Comparison of ENCODE assay signal across 11 mouse cellular contexts in the genomic region with DNA sequence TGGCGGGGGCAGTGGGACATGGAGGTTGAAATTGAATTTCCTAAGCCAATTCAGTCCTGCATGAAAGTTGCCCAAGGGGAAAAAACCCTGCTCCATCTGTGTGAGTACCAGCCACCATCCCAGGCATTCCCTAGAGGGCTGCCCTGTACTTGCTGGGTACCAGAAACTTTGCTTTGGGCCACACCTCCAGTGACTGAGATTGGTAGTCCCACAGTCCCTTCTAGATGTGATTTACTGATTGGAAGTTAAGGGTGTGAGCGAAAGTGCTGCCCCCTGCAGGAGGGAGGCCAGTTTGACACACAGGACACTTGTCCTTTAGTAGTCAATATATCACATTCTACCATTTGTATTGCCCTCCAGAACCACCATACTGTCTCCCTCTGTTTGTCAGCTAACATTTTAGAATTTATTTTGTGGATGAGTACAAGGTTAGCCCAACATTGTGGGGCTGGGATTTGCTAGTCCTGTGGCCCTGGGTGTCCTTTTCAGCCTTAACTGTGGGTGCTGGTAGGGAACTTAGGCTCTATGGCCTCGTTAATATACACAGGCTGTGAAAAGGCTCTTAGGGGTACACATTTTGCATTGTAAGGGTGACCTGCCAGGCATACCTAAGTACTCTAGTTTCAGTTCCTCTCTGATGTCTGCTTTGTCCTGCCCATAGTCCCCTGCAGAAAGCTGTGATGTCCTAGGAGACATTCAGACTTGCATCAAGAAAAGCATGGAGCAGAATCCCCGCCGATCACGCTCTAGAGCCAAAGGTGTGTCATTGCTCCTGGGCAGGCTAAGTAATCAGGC. TPM values are rescaled to one million over a fixed set of nuclear protein-coding genes. Genes with fewer than 3 reads are reported as not detected.
DNase-seq lines count a peak whose midpoint lies in the region; TF ChIP-seq lines count a peak whose summit lies in the region.
"Had no signal": no experiment of that assay in that cellular context is flagged by ENCODE, and none has a peak within 500 bp of the region (broad histone marks: within the 10 kb centered on the region; RNA-seq: fewer than 3 reads in every experiment).

No protein-coding gene starts in this region.

- no peak; the same call in 1 of the 2 replicates for TF ChIP-seq RAD21 in MEL (IDR thresholded peaks at IDR 0.05; ENCODE audit: low read depth, low read length)

- no peaks in the 10 kb centered on the region for H3K9me3 ChIP-seq in MEL (replicated peaks; ENCODE audit: insufficient read depth, low read length)
- H3K9me3 ChIP-seq: embryonic facial prominence, embryonic 12.5 days; stomach, embryonic 15.5 days had no signal

- peaks cover 16 to 43% of the 10 kb centered on the region in 2 experiments for H3K36me3 ChIP-seq in MEL (ENCODE audit: control insufficient read depth in 1 of 2, insufficient read depth in 2 of 2, low read length in 2 of 2)

- peaks cover 0 to 15% of the 10 kb centered on the region in 2 experiments; a peak in 3 of 4 replicates for H3K4me1 ChIP-seq in MEL (ENCODE audit: control insufficient read depth in 1 of 2, insufficient read depth in 2 of 2, low read length in 2 of 2)

- H3K27ac ChIP-seq in MEL (ENCODE audit: control insufficient read depth, low read depth, low read length): no peak overlapping the region
- H3K27ac ChIP-seq: embryonic facial prominence, embryonic 12.5 days; stomach, embryonic 15.5 days had no signal

- H3K9ac ChIP-seq in MEL (ENCODE audit: control insufficient read depth, low read depth, low read length, poor library complexity, severe bottlenecking): no peak overlapping the region
- H3K9ac ChIP-seq: embryonic facial prominence, embryonic 12.5 days; stomach, embryonic 15.5 days had no signal

- peak; percentile 82 to 90 (median 84) for TF ChIP-seq CTCF in MEL (IDR thresholded peaks at IDR 0.05 in 2 of 3, conservative IDR thresholded peaks at IDR 0.05 in 1 of 3; ENCODE audit: control insufficient read depth in 1 of 3, insufficient read depth in 1 of 3, low read depth in 2 of 3, low read length in 3 of 3, poor library complexity in 1 of 3, severe bottlenecking in 1 of 3)

- TF ChIP-seq POLR2A in MEL (IDR thresholded peaks at IDR 0.05; ENCODE audit: control insufficient read depth in 1 of 2, insufficient read depth in 1 of 2, low read depth in 1 of 2, low read length in 2 of 2, poor library complexity in 1 of 2): no peak; a peak in 1 of 4 replicates

- H3K4me3 ChIP-seq in MEL (ENCODE audit: control insufficient read depth in 1 of 2, insufficient read depth in 1 of 2, low read depth in 2 of 2, low read length in 2 of 2): no peak overlapping the region
- H3K4me3 ChIP-seq: embryonic facial prominence, embryonic 12.5 days; stomach, embryonic 15.5 days had no signal

- DNase-seq in heart, postnatal 4 days: peak; percentile 47
- no peak for DNase-seq in heart, adult 8-10 months (ENCODE audit: low spot score)
- DNase-seq in A20 (ENCODE audit: low read depth, low spot score) (peak; percentile 85), MEL (ENCODE audit: low read depth, low spot score) (peak; percentile 83)
- DNase-seq in induced T-regulatory cell, adult 2 months (ENCODE audit: low read depth): peak; percentile 76
- peak; percentile 54 to 79 for DNase-seq in natural killer cell, adult 2 months (ENCODE audit: low spot score in 2 of 2)
- no peak for DNase-seq in right cerebral cortex, adult 18-20 months
- no peak for DNase-seq in frontal cortex, postnatal 25 days (ENCODE audit: low spot score in 2 of 2)

- no peak for TF ChIP-seq EP300 in MEL (IDR thresholded peaks at IDR 0.05; ENCODE audit: low read depth in 1 of 2, low read length in 2 of 2)

- H3K79me2 ChIP-seq in MEL (ENCODE audit: control insufficient read depth, insufficient read depth, low read length, poor library complexity): peaks cover 34% of the 10 kb centered on the region

- no peaks in the 10 kb centered on the region for H3K27me3 ChIP-seq in MEL (ENCODE audit: control insufficient read depth in 1 of 2, insufficient read depth in 2 of 2, low read length in 2 of 2)
- H3K27me3 ChIP-seq: embryonic facial prominence, embryonic 12.5 days; stomach, embryonic 15.5 days had no signal

TF ChIP-seq in MEL, 35 proteins besides CTCF, POLR2A, EP300 and RAD21:
- TF ChIP-seq TAL1 (IDR thresholded peaks at IDR 0.05; ENCODE audit: low read length): no peak
- TF ChIP-seq KAT2A (conservative IDR thresholded peaks at IDR 0.05; ENCODE audit: low read depth, low read length): no peak
- no peak for TF ChIP-seq POLR2AphosphoS5 (IDR thresholded peaks at IDR 0.05; ENCODE audit: borderline replicate concordance, low read depth, low read length)
- TF ChIP-seq USF2 (IDR thresholded peaks at IDR 0.05; ENCODE audit: borderline replicate concordance in 1 of 2, insufficient read depth in 1 of 2, low read depth in 1 of 2, low read length in 2 of 2): no peak
- no peak for TF ChIP-seq BHLHE40 (IDR thresholded peaks at IDR 0.05; ENCODE audit: borderline replicate concordance, low read depth, low read length)
- 0 out of 2 replicates have a peak, but pooled peaks have one; percentile 35 for TF ChIP-seq SIN3A (IDR thresholded peaks at IDR 0.05; ENCODE audit: low read length)
- no peak for TF ChIP-seq TBP (IDR thresholded peaks at IDR 0.05; ENCODE audit: low read depth, low read length)
- peak; percentile 35; the same call in 1 of the 2 replicates for TF ChIP-seq MAX (IDR thresholded peaks at IDR 0.05; ENCODE audit: low read length)
- no peak; the same call in 1 of the 2 replicates for TF ChIP-seq MAZ (IDR thresholded peaks at IDR 0.05; ENCODE audit: low read depth, low read length)
- TF ChIP-seq MEF2A (IDR thresholded peaks at IDR 0.05; ENCODE audit: extremely low read depth, insufficient replicate concordance, low read depth, low read length, poor library complexity, severe bottlenecking): no peak
- TF ChIP-seq UBTF (IDR thresholded peaks at IDR 0.05; ENCODE audit: borderline replicate concordance, insufficient read depth, low read depth, low read length): no peak
- peak; percentile 63 for TF ChIP-seq GATA1 (IDR thresholded peaks at IDR 0.05; ENCODE audit: low read depth, low read length)
- TF ChIP-seq NRF1 (IDR thresholded peaks at IDR 0.05; ENCODE audit: insufficient read depth, low read depth, low read length, poor library complexity, severe bottlenecking): no peak
- no peak for TF ChIP-seq POLR2AphosphoS2 (IDR thresholded peaks at IDR 0.05; ENCODE audit: low read length)
- TF ChIP-seq MYB (IDR thresholded peaks at IDR 0.05; ENCODE audit: low read depth, low read length): no peak
- no peak for TF ChIP-seq ZKSCAN1 (IDR thresholded peaks at IDR 0.05; ENCODE audit: low read depth, low read length)
- no peak for TF ChIP-seq NELFE (IDR thresholded peaks at IDR 0.05; ENCODE audit: low read depth, low read length)
- no peak for TF ChIP-seq ZNF384 (IDR thresholded peaks at IDR 0.05; ENCODE audit: low read depth, low read length)
- no peak for TF ChIP-seq JUND (IDR thresholded peaks at IDR 0.05; ENCODE audit: low read depth, low read length)
- TF ChIP-seq USF1 (IDR thresholded peaks at IDR 0.05; ENCODE audit: low read depth, low read length): no peak
- no peak for TF ChIP-seq TCF12 (IDR thresholded peaks at IDR 0.05; ENCODE audit: low read depth, low read length)
- TF ChIP-seq MXI1 (IDR thresholded peaks at IDR 0.05; ENCODE audit: low read depth, low read length): no peak; the same call in 1 of the 2 replicates
- TF ChIP-seq MAFK (IDR thresholded peaks at IDR 0.05; ENCODE audit: borderline replicate concordance, low read depth, low read length): no peak
- 0 out of 2 replicates have a peak, but pooled peaks have one; percentile 4 for TF ChIP-seq SMC3 (IDR thresholded peaks at IDR 0.05; ENCODE audit: low read depth, low read length)
- no peak for TF ChIP-seq E2F4 (IDR thresholded peaks at IDR 0.05; ENCODE audit: borderline replicate concordance, low read depth, low read length)
- TF ChIP-seq CHD1 (IDR thresholded peaks at IDR 0.05; ENCODE audit: low read depth, low read length): no peak
- TF ChIP-seq GABPA (IDR thresholded peaks at IDR 0.05; ENCODE audit: low read depth, low read length): no peak
- TF ChIP-seq HCFC1 (IDR thresholded peaks at IDR 0.05; ENCODE audit: low read depth, low read length): 0 out of 2 replicates have a peak, but pooled peaks have one; percentile 59
- no peak for TF ChIP-seq CHD2 (IDR thresholded peaks at IDR 0.05; ENCODE audit: low read length)
- no peak for TF ChIP-seq MYC (IDR thresholded peaks at IDR 0.05; ENCODE audit: low read depth, low read length)
- no peak for TF ChIP-seq ZMIZ1 (IDR thresholded peaks at IDR 0.05; ENCODE audit: low read depth, low read length)
- TF ChIP-seq ETS1 (IDR thresholded peaks at IDR 0.05; ENCODE audit: low read depth, low read length): no peak
- peak; percentile 98 for TF ChIP-seq RCOR1 (IDR thresholded peaks at IDR 0.05; ENCODE audit: low read depth, low read length)
- TF ChIP-seq ZC3H11A (IDR thresholded peaks at IDR 0.05; ENCODE audit: low read depth, low read length): no peak
TF ChIP-seq in MEL: peak in this region for 6.

RNA-seq across cellular contexts. Expression of a gene that starts 5.4 kb away (rescaled TPM):
- total RNA-seq in heart, postnatal 4 days (2021): 10 to 100 TPM; 55.6 to 55.9 TPM
- total RNA-seq in heart, adult 8-10 months (2022): 10 to 100 TPM; 42.4 to 49.4 (median 45.9) TPM
- 328 and 344 TPM in 2 replicates for total RNA-seq in MEL (2012; rRNA removed)
- 1,000 to 10,000 TPM in 1 of 2 experiments, 100 to 1,000 TPM in 1; 602 to 3,394 TPM for polyA plus RNA-seq in MEL (2012; ENCODE audit: insufficient read depth in 1 of 2, insufficient read length in 2 of 2, low read depth in 1 of 2, low replicate concordance in 2 of 2, missing spikeins in 1 of 2)

RNA-seq across cellular contexts. Expression of a gene that starts 11.2 kb away (rescaled TPM):
- not detected for total RNA-seq in heart, postnatal 4 days (2021)
- total RNA-seq in heart, adult 8-10 months (2022): under 1 TPM in 2 of 4 experiments, not detected in 2; 0.32 to 0.44 TPM
- total RNA-seq in MEL (2012; rRNA removed): not detected in 2 replicates
- under 1 TPM in 1 of 2 experiments, not detected in 1; 0.04 TPM for polyA plus RNA-seq in MEL (2012; ENCODE audit: insufficient read depth in 1 of 2, insufficient read length in 2 of 2, low read depth in 1 of 2, low replicate concordance in 2 of 2, missing spikeins in 1 of 2)
- total RNA-seq: left cerebral cortex, postnatal 25 days had no signal

RNA-seq across cellular contexts. Expression of a gene that starts 35.0 kb away (rescaled TPM):
- total RNA-seq in heart, postnatal 4 days (2021): 10 to 100 TPM; 62.2 to 63.4 TPM
- 10 to 100 TPM; 13.6 to 18.9 (median 16.5) TPM for total RNA-seq in heart, adult 8-10 months (2022)
- total RNA-seq in MEL (2012; rRNA removed): 10.9 and 11.1 TPM in 2 replicates
- 10 to 100 TPM in 1 of 2 experiments, not detected in 1; 10.2 TPM for polyA plus RNA-seq in MEL (2012; ENCODE audit: insufficient read depth in 1 of 2, insufficient read length in 2 of 2, low read depth in 1 of 2, low replicate concordance in 2 of 2, missing spikeins in 1 of 2)

RNA-seq across cellular contexts. Expression of a gene that starts 43.2 kb away (rescaled TPM):
- 10 to 100 TPM; 17.0 to 18.0 TPM for total RNA-seq in heart, postnatal 4 days (2021)
- 10 to 100 TPM in 1 of 4 experiments, 1 to 10 TPM in 3; 7.4 to 10.2 (median 7.9) TPM for total RNA-seq in heart, adult 8-10 months (2022)
- 0.33 and 0.58 TPM in 2 replicates for total RNA-seq in MEL (2012; rRNA removed)
- 1 to 10 TPM in 1 of 2 experiments, not detected in 1; 3.0 TPM for polyA plus RNA-seq in MEL (2012; ENCODE audit: insufficient read depth in 1 of 2, insufficient read length in 2 of 2, low read depth in 1 of 2, low replicate concordance in 2 of 2, missing spikeins in 1 of 2)

Comparison
In these comparisons a context has a peak if more than half of its experiments do, and no peak if none do; other contexts are left out.
1. DNase-seq: peak in heart, postnatal 4 days (single experiment), A20 (single experiment), MEL (single experiment), induced T-regulatory cell, adult 2 months (single experiment) and natural killer cell, adult 2 months (2 of 2); none in heart, adult 8-10 months (single experiment), right cerebral cortex, adult 18-20 months (single experiment) and frontal cortex, postnatal 25 days (0 of 2).